Mouse (Mus musculus): ENCODE results near the gene Pmp22. TPM values are rescaled to one million over a fixed set of nuclear protein-coding genes. Genes with fewer than 3 reads are reported as not detected.

Gene Pmp22
- polyA plus RNA-seq, 1 experiment from 2014 or later: 120 TPM

Other genes starting within 250 kb of the Pmp22 start
- 59.3 and 61.8 TPM in 2 replicates for gene Tvp23b, start 249.5 kb upstream of the Pmp22 start, polyA plus RNA-seq (2014; fragmentation: Nextera tagmentation; extraction: Ambion mirVana)
- gene Cdrt4, start 177.8 kb upstream of the Pmp22 start, polyA plus RNA-seq (2014; fragmentation: Nextera tagmentation; extraction: Ambion mirVana): 0.35 TPM in 1 of 2 replicates, not detected in the other
- not detected in 2 replicates for gene Tekt3, start 67.3 kb upstream of the Pmp22 start, polyA plus RNA-seq (2014; fragmentation: Nextera tagmentation; extraction: Ambion mirVana)

Measured in intestine, embryonic 14.5 days (tissue).